Mouse (Mus musculus) ES-CJ7 (cell line): ENCODE results near the gene Gm21904.
"Not testable (repeated sequence)": the region's sequence is repeated elsewhere in the genome, so short reads cannot be mapped to it uniquely, and the experiment has no call there.

Source experiments
- DNase-seq: peaks from one replicate; pipeline ENCODE4 v3.0.0; 2011; ENCODE audit warnings: low read depth, low spot score

The Gm21904 gene

DNA sequence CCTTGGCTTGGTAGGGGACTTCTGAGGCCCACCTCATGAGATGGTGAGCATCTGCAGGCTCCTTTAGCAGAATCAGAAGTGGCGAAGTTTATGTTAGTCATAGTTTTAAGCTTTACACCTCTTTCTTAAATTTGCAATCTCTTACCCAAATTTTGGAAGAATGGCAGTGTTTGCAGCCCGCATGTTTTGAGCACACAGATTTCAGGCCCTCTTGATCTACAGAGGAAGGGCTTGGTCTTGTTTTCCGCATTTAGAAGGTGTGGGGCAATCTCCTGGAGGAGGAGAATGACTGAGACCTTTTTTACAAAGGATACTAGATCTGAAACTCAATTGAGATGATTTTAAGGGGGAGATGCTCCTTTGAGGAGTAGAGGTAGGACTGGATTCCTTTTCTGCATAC is at the start of gene Gm21904:
Gene Gm21904, minus strand, starts transcription at position 101 of the 400 bp plus-strand sequence.
- not testable (repeated sequence) for DNase-seq

DNA sequence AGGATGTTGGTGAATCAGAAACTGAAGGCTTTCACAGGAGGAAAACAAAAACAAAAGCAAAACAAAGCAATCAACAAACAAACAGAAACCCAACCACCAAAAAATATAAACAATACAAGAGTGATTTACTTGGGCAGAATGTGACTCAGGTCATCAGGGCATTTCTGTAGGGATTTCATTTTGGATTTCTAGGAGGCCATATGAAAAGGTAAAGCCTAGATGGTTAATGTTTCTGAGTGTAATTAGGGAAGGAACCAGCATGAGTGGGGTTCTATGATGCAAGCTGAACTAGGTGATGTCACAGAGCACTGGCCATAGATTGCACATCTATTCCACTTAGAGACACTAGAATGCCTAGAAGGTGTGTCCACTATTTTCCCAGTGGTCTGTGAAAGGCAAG is 28.4 kb upstream of the Gm21904 start, which contains the start of the genes Gm20772 and Gm20831:
Gene Gm20772, plus strand, starts transcription at position 301 of the 400 bp plus-strand sequence.
Gene Gm20831, plus strand, starts transcription at position 301 of the 400 bp plus-strand sequence.
- not testable (repeated sequence) for DNase-seq
